Mouse (Mus musculus): ENCODE measurements around the gene Gpr62. TPM values are rescaled to one million over a fixed set of nuclear protein-coding genes. Genes with fewer than 3 reads are reported as not detected.

Gpr62 gene
- polyA plus RNA-seq (2015; fragmentation: Illumina TruSeq; extraction: RNeasy Lipid Tissue Mini Kit (QIAGEN cat#74804); ENCODE audit: insufficient read depth, low read depth, low replicate concordance) = not detected

DNA sequence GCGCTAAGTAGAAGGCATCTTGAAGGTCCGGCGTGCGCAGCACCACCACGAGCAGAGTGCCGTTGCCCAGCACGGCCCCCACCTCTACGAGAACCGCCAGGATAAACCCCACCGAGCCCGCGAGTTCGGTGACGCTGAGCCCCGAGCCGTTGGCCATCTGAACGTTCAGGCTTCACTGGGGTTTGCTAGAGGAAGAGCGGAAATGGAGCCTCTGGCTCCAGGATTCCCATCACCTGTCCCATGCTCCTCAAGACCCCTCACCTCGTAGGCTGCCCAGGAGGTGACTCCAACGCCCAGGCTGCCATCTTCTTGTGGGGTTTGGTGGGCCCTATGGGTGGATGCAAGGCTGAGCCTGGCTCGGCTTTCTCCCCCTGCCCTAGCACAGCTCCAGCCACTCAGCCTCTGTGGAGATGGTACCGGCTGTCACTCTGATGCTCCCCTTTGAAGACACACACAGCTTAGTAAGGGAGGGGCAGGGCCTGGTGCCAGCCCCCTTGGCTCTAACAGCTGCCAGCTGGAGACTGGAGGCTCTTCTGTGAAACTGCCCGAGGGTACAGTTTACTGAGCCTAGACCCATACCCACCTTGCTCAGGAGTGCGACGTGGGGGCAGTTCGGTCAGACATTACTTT lies at the start of gene Gpr62:
Gene Gpr62, minus strand, starts transcription at position 368 of the 630 bp plus-strand sequence.

DNA sequence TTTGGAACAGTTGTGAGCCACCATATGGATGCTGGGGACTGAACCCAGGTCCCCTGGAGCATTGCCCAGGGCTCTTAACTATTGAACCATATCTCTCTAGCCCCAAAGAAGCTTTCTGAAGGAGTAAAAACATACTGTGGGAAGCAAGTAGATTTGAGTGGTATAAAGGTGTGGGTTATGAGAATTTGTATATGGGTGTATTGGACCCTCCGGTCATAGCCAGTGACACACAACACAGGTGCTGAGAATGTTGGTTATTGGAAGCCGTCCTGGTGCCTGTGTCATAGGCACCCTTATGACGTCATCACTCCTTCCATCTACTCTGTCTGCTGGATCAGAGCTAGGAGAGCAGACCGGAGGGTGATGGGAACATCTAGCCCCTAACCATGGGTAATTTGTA lies 48.5 kb upstream of the Gpr62 start, which contains the start of gene Iqcf5:
Gene Iqcf5, plus strand, starts transcription at position 301 of the 400 bp plus-strand sequence.

DNA sequence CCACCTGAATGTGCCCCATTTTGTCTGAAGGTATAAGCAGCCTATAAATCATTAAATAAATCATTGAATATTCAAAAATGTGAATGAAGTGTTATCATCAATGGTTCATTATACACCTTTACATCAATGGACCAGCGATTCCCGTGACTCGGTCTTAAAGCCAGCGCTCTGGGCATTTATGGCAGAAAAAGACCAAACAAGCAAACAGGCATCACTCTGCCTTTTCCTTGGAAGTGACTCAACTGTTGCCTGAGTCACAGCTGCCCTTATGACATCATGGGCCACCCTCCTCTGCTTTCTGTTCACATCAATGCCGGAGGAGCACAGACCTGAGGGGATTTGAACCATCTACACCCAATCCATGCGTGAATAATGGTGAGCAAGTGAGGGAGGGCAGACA lies 33.9 kb upstream of the Gpr62 start, which contains the start of gene Iqcf1:
Gene Iqcf1, plus strand, starts transcription at position 301 of the 400 bp plus-strand sequence.

DNA sequence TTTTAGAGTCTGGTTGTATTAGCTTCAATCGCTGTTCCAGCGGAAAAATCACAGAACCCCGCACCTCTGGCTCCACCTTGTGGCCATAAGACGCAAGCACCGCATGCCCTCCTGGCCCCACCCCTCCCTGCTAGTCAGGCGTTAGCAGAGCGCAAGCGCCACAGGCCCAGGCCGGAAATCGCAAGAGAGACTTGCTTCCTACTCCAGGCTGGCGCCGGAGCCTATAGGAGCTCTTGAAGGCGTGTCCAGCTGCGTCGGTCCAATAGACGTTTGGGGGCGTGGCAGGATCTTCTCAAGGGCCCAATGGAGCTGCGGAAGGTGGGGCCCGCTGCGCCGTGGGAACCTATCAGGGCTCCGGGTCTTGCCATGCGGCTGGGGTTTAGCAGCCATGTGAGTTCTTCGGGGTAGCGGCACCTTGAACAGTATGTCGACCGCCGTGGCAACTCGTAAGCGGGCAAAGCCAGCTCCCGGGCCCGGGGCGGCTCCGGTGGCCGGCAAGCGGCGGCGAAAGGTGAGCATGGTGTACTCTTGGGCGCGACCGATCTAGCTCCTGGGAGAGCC lies 11.3 kb upstream of the Gpr62 start, which contains the start of gene Parp3:
Gene Parp3, minus strand, starts transcription at position 26 of the 561 bp plus-strand sequence.

DNA sequence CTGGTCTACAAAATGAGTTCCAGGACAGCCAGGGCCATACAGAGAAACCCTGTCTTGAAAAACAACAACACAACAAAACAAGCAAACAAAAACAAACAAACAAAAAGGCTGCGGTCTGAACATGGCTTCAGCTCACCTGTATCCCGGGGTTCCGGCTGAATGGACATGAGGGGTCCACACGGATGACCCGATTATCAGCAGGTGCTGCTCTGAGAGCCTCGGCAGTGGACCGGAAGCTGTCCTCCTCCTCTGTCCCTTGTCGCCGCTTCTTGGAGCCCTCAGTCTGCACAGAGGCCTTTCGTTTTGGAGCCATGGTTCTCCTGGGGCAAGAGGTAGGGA lies 9.9 kb upstream of the Gpr62 start, which contains the start of gene Rrp9:
Gene Rrp9, plus strand, starts transcription at position 301 of the 339 bp plus-strand sequence.

DNA sequence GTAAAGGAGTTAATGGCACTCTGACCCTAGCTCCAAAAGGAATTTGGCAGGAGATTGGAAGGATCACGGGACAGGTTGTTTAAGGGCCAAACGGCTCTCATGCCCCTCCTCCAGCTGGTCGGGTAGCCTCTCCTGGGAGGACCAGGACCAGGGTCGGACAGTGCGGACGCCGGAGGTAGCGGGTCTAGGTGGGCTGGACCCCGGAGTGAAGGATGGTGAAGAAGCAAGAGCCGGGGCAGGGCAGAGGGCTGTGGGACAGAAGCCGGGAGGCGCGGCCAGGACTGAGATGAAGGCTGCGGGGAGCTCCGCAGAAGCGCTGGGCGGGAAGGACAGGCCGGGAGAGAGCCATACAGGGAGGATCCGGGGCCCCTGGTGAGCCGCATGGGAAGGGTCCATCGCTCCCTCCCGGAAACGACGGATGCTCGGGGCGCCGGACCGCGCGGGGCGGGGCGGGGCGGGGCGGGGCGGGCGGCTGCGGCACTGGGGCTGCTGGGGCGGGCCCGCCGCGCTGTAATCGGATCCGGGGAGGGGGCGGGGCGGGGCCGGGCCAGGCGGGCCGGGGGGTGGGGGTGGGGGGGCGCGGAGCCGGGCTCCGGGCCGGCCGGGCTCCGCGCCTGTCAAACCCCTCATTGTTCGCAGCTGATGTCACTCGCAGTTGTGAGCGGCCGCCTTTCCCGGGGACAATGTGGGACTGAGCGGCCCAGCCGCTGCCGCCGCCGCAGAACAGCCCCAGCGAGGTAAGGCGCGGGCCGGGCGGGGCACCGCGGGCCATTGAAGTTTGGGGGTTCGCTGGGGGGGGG lies 12.3 kb downstream of the Gpr62 start, which contains the start of gene Pcbp4:
Gene Pcbp4, plus strand, starts transcription at position 21 of the 800 bp plus-strand sequence.

DNA sequence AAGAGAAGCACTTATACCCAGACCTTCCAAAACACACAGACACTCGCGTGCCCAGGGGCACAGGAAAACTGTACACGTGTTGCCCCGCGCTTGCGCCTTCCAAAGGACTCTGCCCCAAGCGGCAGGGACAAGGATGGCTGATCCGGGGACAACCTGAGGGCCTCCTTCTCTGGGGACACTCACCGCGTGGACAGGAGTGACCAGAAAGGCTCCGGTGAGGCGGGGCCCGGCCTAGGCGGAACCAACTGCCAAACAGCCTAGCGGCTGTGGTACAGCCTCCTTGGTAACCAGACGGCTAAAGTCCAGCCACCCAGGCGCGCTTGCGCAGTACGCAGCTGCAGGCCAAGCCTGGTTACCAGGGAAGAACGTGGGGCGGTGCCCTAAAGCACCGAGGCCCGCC lies 18.4 kb downstream of the Gpr62 start, which contains the start of the genes Abhd14b and Abhd14a:
Gene Abhd14b, plus strand, starts transcription at position 112 of the 400 bp plus-strand sequence.
Gene Abhd14a, minus strand, starts transcription at position 331 of the 400 bp plus-strand sequence.

DNA sequence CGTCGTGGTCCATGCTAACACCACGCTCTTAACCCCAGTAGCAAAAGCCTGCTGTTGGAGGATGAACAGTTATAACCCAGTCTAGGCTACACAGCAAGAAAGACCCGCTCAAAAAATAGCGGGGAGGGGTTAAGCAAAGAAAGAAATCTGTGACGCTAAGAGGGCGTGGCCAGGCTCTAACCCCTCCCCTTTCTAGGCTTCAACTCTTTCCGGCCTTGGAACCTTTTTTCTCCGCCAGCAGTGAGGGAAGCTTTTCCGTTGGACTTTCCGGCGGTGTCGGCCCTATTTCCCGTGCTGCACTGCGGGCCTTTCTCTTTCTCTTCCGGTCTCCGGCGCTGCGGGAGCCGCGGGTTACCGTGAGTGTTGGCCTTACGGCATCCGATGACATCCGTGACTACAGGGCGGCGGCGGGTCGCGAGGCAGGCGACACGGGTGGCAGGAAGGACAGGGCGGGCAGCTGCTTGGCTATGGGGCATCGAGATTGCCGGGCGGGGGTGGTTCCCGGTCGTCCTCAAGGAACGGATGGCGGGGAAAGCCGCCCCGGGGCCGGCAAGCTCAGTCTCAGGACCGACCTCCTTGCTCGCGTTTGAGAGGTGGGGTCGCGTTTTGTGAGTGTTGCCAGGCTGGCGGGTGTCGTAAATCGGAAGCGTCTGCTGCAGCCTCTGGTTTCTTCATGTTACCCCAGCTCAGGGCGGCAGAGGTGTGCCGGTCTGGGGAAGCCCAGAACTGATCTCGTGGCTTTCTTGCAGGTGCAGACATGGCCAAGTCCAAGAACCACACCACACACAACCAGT lies 36.3 kb downstream of the Gpr62 start, which contains the start of gene Rpl29:
Gene Rpl29, plus strand, starts transcription at position 234 of the 794 bp plus-strand sequence.

Other genes starting within 250 kb of the Gpr62 start
- gene Tlr9, start 243.3 kb downstream of the Gpr62 start, polyA plus RNA-seq (2015; fragmentation: Illumina TruSeq; extraction: RNeasy Lipid Tissue Mini Kit (QIAGEN cat#74804); ENCODE audit: insufficient read depth, low read depth, low replicate concordance) = not detected
- gene Alas1, start 217.3 kb downstream of the Gpr62 start, polyA plus RNA-seq (2015; fragmentation: Illumina TruSeq; extraction: RNeasy Lipid Tissue Mini Kit (QIAGEN cat#74804); ENCODE audit: insufficient read depth, low read depth, low replicate concordance) = 11.3 TPM
- gene Poc1a, start 184.9 kb downstream of the Gpr62 start, polyA plus RNA-seq (2015; fragmentation: Illumina TruSeq; extraction: RNeasy Lipid Tissue Mini Kit (QIAGEN cat#74804); ENCODE audit: insufficient read depth, low read depth, low replicate concordance) = 1.6 TPM
- 6.9 TPM for gene Dusp7, start 97.3 kb downstream of the Gpr62 start, polyA plus RNA-seq (2015; fragmentation: Illumina TruSeq; extraction: RNeasy Lipid Tissue Mini Kit (QIAGEN cat#74804); ENCODE audit: insufficient read depth, low read depth, low replicate concordance)
- 331 TPM for gene Rpl29, start 36.5 kb downstream of the Gpr62 start, polyA plus RNA-seq (2015; fragmentation: Illumina TruSeq; extraction: RNeasy Lipid Tissue Mini Kit (QIAGEN cat#74804); ENCODE audit: insufficient read depth, low read depth, low replicate concordance)
- gene Acy1, start 27.6 kb downstream of the Gpr62 start, polyA plus RNA-seq (2015; fragmentation: Illumina TruSeq; extraction: RNeasy Lipid Tissue Mini Kit (QIAGEN cat#74804); ENCODE audit: insufficient read depth, low read depth, low replicate concordance) = 5.6 TPM
- gene Abhd14b, start 18.5 kb downstream of the Gpr62 start, polyA plus RNA-seq (2015; fragmentation: Illumina TruSeq; extraction: RNeasy Lipid Tissue Mini Kit (QIAGEN cat#74804); ENCODE audit: insufficient read depth, low read depth, low replicate concordance) = 17.9 TPM
- gene Abhd14a, start 18.3 kb downstream of the Gpr62 start, polyA plus RNA-seq (2015; fragmentation: Illumina TruSeq; extraction: RNeasy Lipid Tissue Mini Kit (QIAGEN cat#74804); ENCODE audit: insufficient read depth, low read depth, low replicate concordance) = 9.6 TPM
- gene Pcbp4, start 12.6 kb downstream of the Gpr62 start, polyA plus RNA-seq (2015; fragmentation: Illumina TruSeq; extraction: RNeasy Lipid Tissue Mini Kit (QIAGEN cat#74804); ENCODE audit: insufficient read depth, low read depth, low replicate concordance) = 18.9 TPM
- gene Rrp9, start 10.0 kb upstream of the Gpr62 start, polyA plus RNA-seq (2015; fragmentation: Illumina TruSeq; extraction: RNeasy Lipid Tissue Mini Kit (QIAGEN cat#74804); ENCODE audit: insufficient read depth, low read depth, low replicate concordance) = 9.6 TPM
- 8.3 TPM for gene Parp3, start 11.0 kb upstream of the Gpr62 start, polyA plus RNA-seq (2015; fragmentation: Illumina TruSeq; extraction: RNeasy Lipid Tissue Mini Kit (QIAGEN cat#74804); ENCODE audit: insufficient read depth, low read depth, low replicate concordance)
- not detected for gene Iqcf1, start 34.0 kb upstream of the Gpr62 start, polyA plus RNA-seq (2015; fragmentation: Illumina TruSeq; extraction: RNeasy Lipid Tissue Mini Kit (QIAGEN cat#74804); ENCODE audit: insufficient read depth, low read depth, low replicate concordance)
- gene Iqcf5, start 48.6 kb upstream of the Gpr62 start, polyA plus RNA-seq (2015; fragmentation: Illumina TruSeq; extraction: RNeasy Lipid Tissue Mini Kit (QIAGEN cat#74804); ENCODE audit: insufficient read depth, low read depth, low replicate concordance) = not detected
- not detected for gene Iqcf3, start 95.7 kb upstream of the Gpr62 start, polyA plus RNA-seq (2015; fragmentation: Illumina TruSeq; extraction: RNeasy Lipid Tissue Mini Kit (QIAGEN cat#74804); ENCODE audit: insufficient read depth, low read depth, low replicate concordance)
- not detected for gene Iqcf4, start 105.1 kb upstream of the Gpr62 start, polyA plus RNA-seq (2015; fragmentation: Illumina TruSeq; extraction: RNeasy Lipid Tissue Mini Kit (QIAGEN cat#74804); ENCODE audit: insufficient read depth, low read depth, low replicate concordance)
- gene Iqcf6, start 160.6 kb upstream of the Gpr62 start, polyA plus RNA-seq (2015; fragmentation: Illumina TruSeq; extraction: RNeasy Lipid Tissue Mini Kit (QIAGEN cat#74804); ENCODE audit: insufficient read depth, low read depth, low replicate concordance) = not detected
- not detected for gene Grm2, start 190.1 kb upstream of the Gpr62 start, polyA plus RNA-seq (2015; fragmentation: Illumina TruSeq; extraction: RNeasy Lipid Tissue Mini Kit (QIAGEN cat#74804); ENCODE audit: insufficient read depth, low read depth, low replicate concordance)
- gene Tex264, start 220.0 kb upstream of the Gpr62 start, polyA plus RNA-seq (2015; fragmentation: Illumina TruSeq; extraction: RNeasy Lipid Tissue Mini Kit (QIAGEN cat#74804); ENCODE audit: insufficient read depth, low read depth, low replicate concordance) = 18.5 TPM